Mouse (Mus musculus): ENCODE data around the gene Man1a.

DNA sequence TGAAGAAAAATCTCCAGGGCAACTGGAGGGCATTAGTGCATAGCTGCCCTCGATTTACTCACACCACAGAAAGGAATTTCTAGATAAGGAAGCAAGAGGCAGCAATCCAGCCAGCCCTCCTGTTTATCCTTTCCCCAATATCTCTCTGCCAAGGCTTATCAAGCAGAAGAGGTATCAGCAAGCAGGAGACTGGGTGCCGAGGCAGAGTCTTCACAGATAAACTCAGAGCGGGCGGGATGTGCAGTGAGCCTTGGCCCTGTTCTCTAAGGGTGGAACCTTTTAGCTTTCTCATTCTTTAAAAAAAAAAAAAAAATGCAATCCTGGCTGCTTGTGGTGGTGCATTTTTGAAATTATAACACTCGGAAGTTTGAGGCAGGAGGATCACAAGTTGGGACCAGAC is 38.2 kb downstream of the Man1a start:
- TF ChIP-seq CTCF (conservative IDR thresholded peaks at IDR 0.05; ENCODE audit: low read length) (no peak), NANOG (IDR thresholded peaks at IDR 0.05; ENCODE audit: borderline replicate concordance, low read length) (no peak)
